11 mouse cellular contexts compared by ENCODE assay signal in the genomic region with DNA sequence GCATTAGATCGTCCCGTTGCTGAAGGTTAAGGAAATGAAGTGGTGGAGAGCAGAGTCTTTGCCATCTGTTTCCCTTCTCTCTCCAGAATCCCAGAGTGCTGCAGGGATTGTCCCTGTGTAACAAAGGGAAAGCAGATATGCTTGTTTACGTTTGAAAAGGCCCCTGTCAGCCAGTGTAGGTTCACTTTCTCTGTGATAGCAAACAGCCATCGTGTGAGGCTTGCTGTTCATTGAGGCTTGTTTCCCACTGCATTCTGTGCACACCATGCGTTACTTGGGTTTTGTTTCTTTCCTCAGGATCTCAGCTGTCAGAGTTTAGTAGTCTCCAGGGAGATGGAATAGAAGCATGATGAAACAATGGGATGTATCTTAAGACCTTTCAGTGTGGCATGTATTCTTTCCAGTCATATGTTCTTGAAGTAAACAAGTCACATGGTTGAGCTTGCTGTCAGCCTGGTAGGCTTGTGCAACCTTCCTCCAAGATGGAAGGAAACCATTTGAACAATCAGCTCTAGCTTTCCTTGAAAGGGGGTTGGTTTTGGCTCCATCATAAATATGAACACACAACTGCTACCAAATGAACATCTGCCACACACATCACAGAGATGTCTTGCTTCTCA.
A peak's percentile ranks its signal among the peaks of the same experiment; 100 is the strongest.
DNase-seq lines count a peak whose midpoint lies in the region; ATAC-seq lines count a peak whose summit lies in the region.
"Had no signal": no experiment of that assay in that cellular context is flagged by ENCODE, and none has a peak within 500 bp of the region (broad histone marks: within the 10 kb centered on the region; RNA-seq: fewer than 3 reads in every experiment).

No protein-coding gene starts in this region.

- peak overlapping the region; percentile 35 for H3K4me2 ChIP-seq in heart, embryonic 13.5 days
- H3K4me2 ChIP-seq in hindbrain, embryonic 14.5 days (replicated peaks), result no peak overlapping the region
- H3K4me2 ChIP-seq: embryonic facial prominence, embryonic 15.5 days had no signal

- no peaks in the 10 kb centered on the region for H3K36me3 ChIP-seq in heart, embryonic 13.5 days
- H3K36me3 ChIP-seq in hindbrain, embryonic 14.5 days (replicated peaks; ENCODE audit: control insufficient read depth, insufficient read depth), result no peaks in the 10 kb centered on the region
- H3K36me3 ChIP-seq: embryonic facial prominence, embryonic 15.5 days had no signal

- DNase-seq in heart, postnatal 4 days, result no peak
- peak; percentile 2 for DNase-seq in 3T3-L1 (ENCODE audit: low read depth, low spot score)
- peak; percentile 22 for DNase-seq in embryo, embryonic 9.5 days (ENCODE audit: extremely low spot score)
- no peak for DNase-seq in hindbrain, embryonic 14.5 days (ENCODE audit: low spot score)
- DNase-seq in right cerebral cortex, postnatal 10 days (ENCODE audit: low spot score in 2 of 2), result no peak
- DNase-seq: kidney, adult 18-20 months; retina, postnatal 1 day had no signal

- H3K27me3 ChIP-seq in heart, embryonic 13.5 days (replicated peaks), result no peaks in the 10 kb centered on the region
- H3K27me3 ChIP-seq in hindbrain, embryonic 14.5 days (ENCODE audit: control insufficient read depth, insufficient read depth, low read length), result no peaks in the 10 kb centered on the region
- H3K27me3 ChIP-seq: embryonic facial prominence, embryonic 15.5 days had no signal

- H3K27ac ChIP-seq in heart, embryonic 13.5 days (replicated peaks), result no peak overlapping the region
- H3K27ac ChIP-seq in hindbrain, embryonic 14.5 days, result peak overlapping the region; percentile 53; the same call in 1 of the 2 replicates
- H3K27ac ChIP-seq: embryonic facial prominence, embryonic 15.5 days had no signal

- H3K9ac ChIP-seq in heart, embryonic 13.5 days, result no peak overlapping the region
- H3K9ac ChIP-seq in hindbrain, embryonic 14.5 days, result no peak overlapping the region
- H3K9ac ChIP-seq: embryonic facial prominence, embryonic 15.5 days had no signal

- H3K4me1 ChIP-seq in heart, embryonic 13.5 days, result peaks cover 12% of the 10 kb centered on the region; the same call in 1 of the 2 replicates
- peaks cover 13% of the 10 kb centered on the region; the same call in 1 of the 2 replicates for H3K4me1 ChIP-seq in hindbrain, embryonic 14.5 days (replicated peaks; ENCODE audit: control insufficient read depth, insufficient read depth, low read length)

- H3K9me3 ChIP-seq in heart, embryonic 13.5 days, result no peaks in the 10 kb centered on the region
- H3K9me3 ChIP-seq in hindbrain, embryonic 14.5 days (ENCODE audit: control insufficient read depth, low read length), result no peaks in the 10 kb centered on the region
- H3K9me3 ChIP-seq: embryonic facial prominence, embryonic 15.5 days had no signal

- ATAC-seq in heart, embryonic 13.5 days (ENCODE audit: extremely low read depth, insufficient number of reproducible peaks, low FRiP score, low TSS enrichment), result no peak
- ATAC-seq in hindbrain, embryonic 14.5 days (ENCODE audit: low FRiP score), result peak; percentile 71; the same call in 1 of the 2 replicates
- no peak for ATAC-seq in granulocyte monocyte progenitor cell, adult 5-6 weeks (replicated peaks; ENCODE audit: poor library complexity, severe bottlenecking)
- ATAC-seq in activated CD4-positive, CD25-positive, alpha-beta regulatory T cell, adult 4 months, result no peak

- WGBS in heart, embryonic 13.5 days, result 20% methylated on average over 5 of the region's 5 CpGs
- WGBS in hindbrain, embryonic 14.5 days, result 5% methylated on average over 5 of the region's 5 CpGs

- no peak overlapping the region for H3K4me3 ChIP-seq in heart, embryonic 13.5 days
- H3K4me3 ChIP-seq in hindbrain, embryonic 14.5 days (replicated peaks; ENCODE audit: low read length), result no peak overlapping the region
- H3K4me3 ChIP-seq: embryonic facial prominence, embryonic 15.5 days had no signal

Comparison
In these comparisons a context has a peak if more than half of its experiments do, and no peak if none do; other contexts are left out.
1. DNase-seq: peak in 3T3-L1 (single experiment) and embryo, embryonic 9.5 days (single experiment); none in heart, postnatal 4 days (single experiment), hindbrain, embryonic 14.5 days (single experiment) and right cerebral cortex, postnatal 10 days (0 of 2).